Mouse (Mus musculus): ENCODE results near the gene Olfr1411. TPM values are rescaled to one million over a fixed set of nuclear protein-coding genes. Genes with fewer than 3 reads are reported as not detected.
A peak's percentile ranks its signal among the peaks of the same experiment; 100 is the strongest.

The Olfr1411 gene
- polyA plus RNA-seq (2014; fragmentation: Nextera tagmentation; extraction: Ambion mirVana) = not detected in 2 replicates

GRCm38 (mm10) chr1:92594111-92594510 lies at the start of gene Olfr1411:
Gene Olfr1411, plus strand, starts transcription at chr1:92594411.
- H3K9ac ChIP-seq (ENCODE audit: low read length) = no peak within 1 kb of the TSS
- H3K4me3 ChIP-seq (ENCODE audit: low read depth, low read length) = no peak within 1 kb of the TSS
- no peak for DNase-seq (ENCODE audit: low spot score)
- no peaks in the 10 kb centered on the region for H3K9me3 ChIP-seq (ENCODE audit: control insufficient read depth, low read length)
- no peak for ATAC-seq (replicated peaks; ENCODE audit: low FRiP score)
- H3K4me1 ChIP-seq (replicated peaks; ENCODE audit: control insufficient read depth, insufficient read depth, low read length) = no peaks in the 10 kb centered on the region
- no peak within 1 kb of the TSS for H3K27ac ChIP-seq (ENCODE audit: low read depth, low read length)
- no peaks in the 10 kb centered on the region for H3K27me3 ChIP-seq (ENCODE audit: control insufficient read depth, insufficient read depth, low read length)
- no peak within 1 kb of the TSS for H3K4me2 ChIP-seq (ENCODE audit: low read depth, low read length, severe bottlenecking)
- no peaks in the 10 kb centered on the region for H3K36me3 ChIP-seq (ENCODE audit: control insufficient read depth, insufficient read depth, low read length)

DNA sequence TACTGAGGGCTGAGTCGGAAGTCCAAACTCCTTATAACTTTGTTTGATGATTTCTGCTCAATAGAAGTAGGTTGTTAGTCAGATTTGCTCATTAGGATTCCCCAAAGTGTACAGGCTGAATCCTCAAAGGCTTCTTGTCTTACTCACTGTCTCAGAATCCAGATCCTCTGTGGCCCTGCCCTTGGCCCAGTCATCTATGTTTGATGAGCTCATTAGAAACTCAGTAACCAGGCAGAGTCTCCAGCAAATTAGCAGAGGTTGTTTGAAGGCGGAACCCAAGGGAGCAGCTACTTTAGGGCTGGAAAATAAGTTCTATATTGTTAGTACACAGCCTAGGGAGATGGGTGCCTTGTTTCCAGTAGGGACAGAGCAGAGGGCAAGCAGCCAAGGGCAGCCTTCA lies 48.3 kb upstream of the Olfr1411 start:
- Histone ChIP-seq H3K4me3 (ENCODE audit: low read depth, low read length) (no peak overlapping the region), H3K9ac (ENCODE audit: low read length) (no peak overlapping the region), H3K27me3 (ENCODE audit: control insufficient read depth, insufficient read depth, low read length) (no peaks in the 10 kb centered on the region), H3K36me3 (ENCODE audit: control insufficient read depth, insufficient read depth, low read length) (no peaks in the 10 kb centered on the region), H3K4me2 (ENCODE audit: low read depth, low read length, severe bottlenecking) (no peak overlapping the region), H3K4me1 (replicated peaks; ENCODE audit: control insufficient read depth, insufficient read depth, low read length) (no peaks in the 10 kb centered on the region), H3K9me3 (ENCODE audit: control insufficient read depth, low read length) (no peaks in the 10 kb centered on the region), H3K27ac (ENCODE audit: low read depth, low read length) (no peak overlapping the region)
- no peak for ATAC-seq (replicated peaks; ENCODE audit: low FRiP score)
- DNase-seq (ENCODE audit: low spot score) = no peak
- WGBS = 73% methylated on average over 2 of the region's 2 CpGs

GRCm38 (mm10) chr1:92571022-92571421 lies 23.2 kb upstream of the Olfr1411 start, which contains the start of gene Olfr1413:
Gene Olfr1413, plus strand, starts transcription at chr1:92571322.
- WGBS = 86% methylated on average over 3 of the region's 3 CpGs
- Histone ChIP-seq H3K36me3 (ENCODE audit: control insufficient read depth, insufficient read depth, low read length) (no peaks in the 10 kb centered on the region), H3K4me2 (ENCODE audit: low read depth, low read length, severe bottlenecking) (no peak within 1 kb of the TSS), H3K4me1 (replicated peaks; ENCODE audit: control insufficient read depth, insufficient read depth, low read length) (no peaks in the 10 kb centered on the region), H3K9ac (ENCODE audit: low read length) (no peak within 1 kb of the TSS), H3K27ac (ENCODE audit: low read depth, low read length) (no peak within 1 kb of the TSS), H3K9me3 (ENCODE audit: control insufficient read depth, low read length) (no peaks in the 10 kb centered on the region), H3K27me3 (ENCODE audit: control insufficient read depth, insufficient read depth, low read length) (no peaks in the 10 kb centered on the region), H3K4me3 (ENCODE audit: low read depth, low read length) (no peak within 1 kb of the TSS)
- DNase-seq (ENCODE audit: low spot score) (no peak), ATAC-seq (replicated peaks; ENCODE audit: low FRiP score) (no peak)

DNA sequence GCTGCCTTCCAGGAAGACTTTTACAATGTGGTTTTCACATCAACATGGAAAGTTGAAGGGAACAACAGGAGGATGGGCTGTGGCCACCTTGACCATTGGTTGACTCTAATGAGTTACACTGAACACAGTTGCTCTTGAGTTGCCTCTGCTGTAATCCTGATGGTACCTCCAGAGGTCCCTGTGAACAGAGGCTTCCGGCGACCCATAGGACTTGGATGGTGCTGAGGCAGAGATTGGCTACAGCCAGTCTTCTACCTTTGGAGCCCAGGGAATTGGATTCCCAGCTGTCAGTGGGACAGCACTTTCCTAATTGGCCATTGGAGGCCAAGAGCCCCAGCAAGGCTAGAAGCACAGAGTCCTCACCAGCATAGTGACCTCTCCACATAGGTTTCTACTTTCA lies 8.7 kb upstream of the Olfr1411 start, which contains the start of gene Olfr1412:
TSS of gene Olfr1412 (plus strand) at position 301 of the 400 bp plus-strand sequence.
- 87% methylated on average over 2 of the region's 2 CpGs for WGBS
- ATAC-seq (replicated peaks; ENCODE audit: low FRiP score) (no peak), DNase-seq (ENCODE audit: low spot score) (no peak)
- H3K4me1 ChIP-seq (replicated peaks; ENCODE audit: control insufficient read depth, insufficient read depth, low read length) = no peaks in the 10 kb centered on the region
- no peak within 1 kb of the TSS for H3K4me2 ChIP-seq (ENCODE audit: low read depth, low read length, severe bottlenecking)
- no peak within 1 kb of the TSS for H3K9ac ChIP-seq (ENCODE audit: low read length)
- no peaks in the 10 kb centered on the region for H3K36me3 ChIP-seq (ENCODE audit: control insufficient read depth, insufficient read depth, low read length)
- H3K27me3 ChIP-seq (ENCODE audit: control insufficient read depth, insufficient read depth, low read length) = no peaks in the 10 kb centered on the region
- H3K27ac ChIP-seq (ENCODE audit: low read depth, low read length) = no peak within 1 kb of the TSS
- no peaks in the 10 kb centered on the region for H3K9me3 ChIP-seq (ENCODE audit: control insufficient read depth, low read length)
- no peak within 1 kb of the TSS for H3K4me3 ChIP-seq (ENCODE audit: low read depth, low read length)

- Histone ChIP-seq H3K9me3 (ENCODE audit: control insufficient read depth, low read length) (no peaks in the 10 kb centered on the region), H3K4me3 (ENCODE audit: low read depth, low read length) (no peak overlapping the region), H3K27ac (ENCODE audit: low read depth, low read length) (no peak overlapping the region), H3K4me2 (ENCODE audit: low read depth, low read length, severe bottlenecking) (no peak overlapping the region), H3K4me1 (replicated peaks; ENCODE audit: control insufficient read depth, insufficient read depth, low read length) (no peaks in the 10 kb centered on the region), H3K36me3 (ENCODE audit: control insufficient read depth, insufficient read depth, low read length) (no peaks in the 10 kb centered on the region), H3K9ac (ENCODE audit: low read length) (no peak overlapping the region), H3K27me3 (ENCODE audit: control insufficient read depth, insufficient read depth, low read length) (no peaks in the 10 kb centered on the region)
- ATAC-seq (replicated peaks; ENCODE audit: low FRiP score) = no peak
- no peak for DNase-seq (ENCODE audit: low spot score)
- WGBS = 77% methylated on average over 3 of the region's 3 CpGs
Measured at GRCm38 (mm10) chr1:92596019-92596418, 1.8 kb downstream of the Olfr1411 start.

DNA sequence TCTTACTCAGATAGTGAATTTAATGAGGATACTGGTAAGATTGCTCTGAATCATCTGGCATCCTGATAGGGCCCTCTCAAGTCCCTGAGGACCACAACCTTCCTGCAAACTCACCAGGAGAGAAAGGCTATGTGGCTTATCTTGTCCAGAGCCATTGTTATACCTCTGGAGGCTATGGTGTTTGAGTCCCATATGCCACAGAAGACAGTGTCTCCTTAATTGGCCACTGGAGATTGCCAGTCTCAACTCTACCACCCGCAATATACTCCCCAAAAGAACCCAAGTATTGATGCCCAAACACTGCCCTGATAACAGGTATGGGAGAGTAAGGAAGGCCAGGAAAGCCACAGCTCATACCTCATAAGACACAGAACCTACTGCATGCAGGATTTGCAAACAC lies 11.3 kb downstream of the Olfr1411 start, which contains the start of gene Olfr1410:
TSS of gene Olfr1410 (plus strand) at position 301 of the 400 bp plus-strand sequence.
- 83% methylated on average over 1 of the region's 1 CpGs for whole genome bisulfite sequencing
- ATAC-seq (replicated peaks; ENCODE audit: low FRiP score) = no peak

DNA sequence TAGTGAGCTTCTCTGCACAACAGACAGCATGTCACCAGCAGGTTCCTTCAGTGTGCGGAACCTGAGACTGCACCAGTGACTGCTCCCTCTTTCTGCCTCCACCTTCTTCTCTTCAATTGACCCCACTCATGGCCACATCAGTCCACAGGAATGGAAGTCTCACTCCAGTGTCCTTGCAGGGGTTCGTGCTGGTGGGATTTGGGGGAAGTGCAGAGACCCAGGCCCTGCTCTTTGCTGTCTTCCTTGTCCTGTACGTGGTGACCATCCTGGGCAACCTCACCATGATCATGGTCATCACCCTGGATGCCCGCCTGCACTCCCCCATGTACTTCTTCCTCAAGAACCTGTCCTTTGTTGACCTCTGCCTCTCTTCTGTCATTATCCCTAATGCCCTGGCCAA lies 13.5 kb downstream of the Olfr1411 start:
- ATAC-seq (replicated peaks; ENCODE audit: low FRiP score) = no peak
- 90% methylated on average over 4 of the region's 4 CpGs for WGBS
- H3K4me3 ChIP-seq (ENCODE audit: low read depth, low read length) = no peak overlapping the region

More for the DNA sequence above, 11.3 kb downstream of the Olfr1411 start, which contains the start of gene Olfr1410:
- Histone ChIP-seq H3K27me3 (ENCODE audit: control insufficient read depth, insufficient read depth, low read length) (no peaks in the 10 kb centered on the region), H3K4me2 (ENCODE audit: low read depth, low read length, severe bottlenecking) (no peak within 1 kb of the TSS), H3K9me3 (ENCODE audit: control insufficient read depth, low read length) (no peaks in the 10 kb centered on the region), H3K9ac (ENCODE audit: low read length) (no peak within 1 kb of the TSS), H3K36me3 (ENCODE audit: control insufficient read depth, insufficient read depth, low read length) (no peaks in the 10 kb centered on the region), H3K27ac (ENCODE audit: low read depth, low read length) (no peak within 1 kb of the TSS), H3K4me1 (replicated peaks; ENCODE audit: control insufficient read depth, insufficient read depth, low read length) (no peaks in the 10 kb centered on the region), H3K4me3 (ENCODE audit: low read depth, low read length) (no peak within 1 kb of the TSS)
- DNase-seq (ENCODE audit: low spot score) = no peak

GRCm38 (mm10) chr1:92611008-92611407 lies 16.8 kb downstream of the Olfr1411 start:
- no peak overlapping the region for H3K4me2 ChIP-seq (ENCODE audit: low read depth, low read length, severe bottlenecking)
- ATAC-seq (replicated peaks; ENCODE audit: low FRiP score) (no peak), DNase-seq (ENCODE audit: low spot score) (peak; percentile 73)
- H3K9me3 ChIP-seq (ENCODE audit: control insufficient read depth, low read length) = no peaks in the 10 kb centered on the region
- H3K4me1 ChIP-seq (replicated peaks; ENCODE audit: control insufficient read depth, insufficient read depth, low read length) = no peaks in the 10 kb centered on the region
- no peaks in the 10 kb centered on the region for H3K36me3 ChIP-seq (ENCODE audit: control insufficient read depth, insufficient read depth, low read length)
- no peak overlapping the region for H3K9ac ChIP-seq (ENCODE audit: low read length)
- 10% methylated on average over 5 of the region's 5 CpGs for WGBS
- H3K4me3 ChIP-seq (ENCODE audit: low read depth, low read length) = no peak overlapping the region
- H3K27ac ChIP-seq (ENCODE audit: low read depth, low read length) = no peak overlapping the region
- H3K27me3 ChIP-seq (ENCODE audit: control insufficient read depth, insufficient read depth, low read length) = no peaks in the 10 kb centered on the region

More for the DNA sequence above, 13.5 kb downstream of the Olfr1411 start:
- Histone ChIP-seq H3K9me3 (ENCODE audit: control insufficient read depth, low read length) (no peaks in the 10 kb centered on the region), H3K9ac (ENCODE audit: low read length) (no peak overlapping the region), H3K27me3 (ENCODE audit: control insufficient read depth, insufficient read depth, low read length) (no peaks in the 10 kb centered on the region), H3K36me3 (ENCODE audit: control insufficient read depth, insufficient read depth, low read length) (no peaks in the 10 kb centered on the region), H3K4me1 (replicated peaks; ENCODE audit: control insufficient read depth, insufficient read depth, low read length) (no peaks in the 10 kb centered on the region), H3K4me2 (ENCODE audit: low read depth, low read length, severe bottlenecking) (no peak overlapping the region), H3K27ac (ENCODE audit: low read depth, low read length) (no peak overlapping the region)
- no peak for DNase-seq (ENCODE audit: low spot score)

DNA sequence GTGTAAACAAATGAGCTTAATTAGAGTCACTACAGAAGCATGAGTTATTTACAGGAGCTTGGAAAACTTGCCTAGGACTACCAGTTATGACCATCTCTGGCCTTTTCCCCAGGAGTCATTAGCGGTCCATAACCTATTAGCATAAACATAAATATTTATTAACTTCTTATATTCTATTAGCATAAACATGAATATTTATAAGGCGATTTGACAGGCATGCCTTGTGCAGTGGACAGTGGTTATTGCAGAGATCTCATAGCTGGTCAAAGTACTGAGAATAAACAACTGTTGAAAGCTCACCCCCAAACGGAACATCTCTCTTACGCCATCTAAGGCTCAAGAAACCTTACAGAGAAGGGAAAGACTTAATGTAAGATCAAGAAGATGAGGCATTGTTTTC lies 19.0 kb downstream of the Olfr1411 start:
- no peak for DNase-seq (ENCODE audit: low spot score)
- H3K9ac ChIP-seq (ENCODE audit: low read length) = no peak overlapping the region
- H3K27me3 ChIP-seq (ENCODE audit: control insufficient read depth, insufficient read depth, low read length) = no peaks in the 10 kb centered on the region
- no peaks in the 10 kb centered on the region for H3K9me3 ChIP-seq (ENCODE audit: control insufficient read depth, low read length)
- no peak for ATAC-seq (replicated peaks; ENCODE audit: low FRiP score)
- H3K27ac ChIP-seq (ENCODE audit: low read depth, low read length) = no peak overlapping the region
- H3K4me3 ChIP-seq (ENCODE audit: low read depth, low read length) = no peak overlapping the region
- no peaks in the 10 kb centered on the region for H3K36me3 ChIP-seq (ENCODE audit: control insufficient read depth, insufficient read depth, low read length)
- 44% methylated on average over 4 of the region's 4 CpGs for WGBS
- no peaks in the 10 kb centered on the region for H3K4me1 ChIP-seq (replicated peaks; ENCODE audit: control insufficient read depth, insufficient read depth, low read length)
- no peak overlapping the region for H3K4me2 ChIP-seq (ENCODE audit: low read depth, low read length, severe bottlenecking)

Measured in forebrain, embryonic 11.5 days (tissue).